Mouse (Mus musculus) MEL (cell line): Measurements from ENCODE around the gene Ccpg1. TPM values are rescaled to one million over a fixed set of nuclear protein-coding genes. Genes with fewer than 3 reads are reported as not detected.

Source experiments
- polyA plus RNA-seq, 2 experiments: library from polyadenylated mRNA; stranded (reverse) in 1 of 2; unstranded in 1 of 2; fragments of >175 nt in 1 of 2; fragments of >200 nt in 1 of 2; gene quantifications; 2 replicates each; pipeline versions ENCODE4 v1.2.1 to v1.2.4; 2012; ENCODE audit warnings: low replicate concordance in 2 of 2, low read depth in 1 of 2; ENCODE audit not compliant: insufficient read length in 2 of 2, insufficient read depth in 1 of 2, missing spikeins in 1 of 2
- total RNA-seq: library from RNA; depleted of rRNA; stranded (reverse); fragments of 300-350 nt; gene quantifications from 2 replicates; pipeline ENCODE4 v1.2.3, GENCODE M21; 2012; rRNA removed

Gene Ccpg1
- total and polyA plus RNA-seq, 3 experiments, result 2.1 to 12.5 TPM; not detected in 1

Other genes with a start within 250 kb of the Ccpg1 start
- gene Prtg, start 178.6 kb upstream of the Ccpg1 start, total RNA-seq, result not detected in 2 replicates
- gene Prtg, start 178.6 kb upstream of the Ccpg1 start, polyA plus RNA-seq, result not detected
- gene Pygo1, start 59.8 kb upstream of the Ccpg1 start, total RNA-seq, result not detected in 2 replicates
- not detected for gene Pygo1, start 59.8 kb upstream of the Ccpg1 start, polyA plus RNA-seq
- 1.0 and 1.1 TPM in 2 replicates for gene Dyx1c1, start 26.6 kb upstream of the Ccpg1 start, total RNA-seq
- 1 to 10 TPM in 1 of 2 experiments, not detected in 1; 2.0 TPM for gene Dyx1c1, start 26.6 kb upstream of the Ccpg1 start, polyA plus RNA-seq
- gene Gm44503, start 26.6 kb upstream of the Ccpg1 start, total RNA-seq, result not detected in 2 replicates
- not detected for gene Gm44503, start 26.6 kb upstream of the Ccpg1 start, polyA plus RNA-seq
- 2.3 and 3.4 TPM in 2 replicates for gene Ccpg1os, start within 50 bp of the Ccpg1 start, total RNA-seq
- 1 to 10 TPM in 1 of 2 experiments, not detected in 1; 4.6 TPM for gene Ccpg1os, start within 50 bp of the Ccpg1 start, polyA plus RNA-seq
- gene Pigb, start 54.9 kb downstream of the Ccpg1 start, total RNA-seq, result 3.5 and 3.7 TPM in 2 replicates
- gene Pigb, start 54.9 kb downstream of the Ccpg1 start, polyA plus RNA-seq, result 10 to 100 TPM in 1 of 2 experiments, not detected in 1; 12.0 TPM
- gene Rab27a, start 59.4 kb downstream of the Ccpg1 start, total RNA-seq, result 8.6 and 8.8 TPM in 2 replicates
- gene Rab27a, start 59.4 kb downstream of the Ccpg1 start, polyA plus RNA-seq, result 10 to 100 TPM in 1 of 2 experiments, not detected in 1; 11.2 TPM
- gene Khdc3, start 116.4 kb downstream of the Ccpg1 start, total RNA-seq, result not detected in 2 replicates
- gene Khdc3, start 116.4 kb downstream of the Ccpg1 start, polyA plus RNA-seq, result not detected
- gene Gm20509, start 117.0 kb downstream of the Ccpg1 start, total RNA-seq, result not detected in 2 replicates
- not detected for gene Gm20509, start 117.0 kb downstream of the Ccpg1 start, polyA plus RNA-seq
- gene Rsl24d1, start 128.0 kb downstream of the Ccpg1 start, total RNA-seq, result 203 and 234 TPM in 2 replicates
- gene Rsl24d1, start 128.0 kb downstream of the Ccpg1 start, polyA plus RNA-seq, result 100 to 1,000 TPM in 1 of 2 experiments, not detected in 1; 195 TPM